Mouse (Mus musculus): ENCODE data around the gene Gtf2i.

DNA sequence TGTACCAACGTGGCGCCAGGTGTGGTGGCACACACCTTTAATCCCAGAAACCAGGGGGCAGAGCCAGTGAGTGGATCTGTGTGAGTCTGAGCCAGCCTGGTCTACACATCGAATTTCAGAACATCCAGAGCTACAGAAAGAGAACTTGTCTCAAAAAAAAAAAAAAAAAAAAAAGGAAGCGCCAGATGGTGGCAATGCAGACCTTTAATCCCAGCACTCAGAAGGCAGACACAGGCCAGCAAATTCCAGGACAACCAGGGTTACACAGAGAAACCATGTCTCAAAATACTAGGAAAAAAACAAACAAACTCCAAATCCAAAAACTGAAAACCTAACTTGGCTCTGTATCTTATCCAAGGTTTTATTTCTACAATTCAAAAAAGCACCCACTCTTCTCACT is 44.0 kb downstream of the Gtf2i start:
- TF ChIP-seq POLR2A (IDR thresholded peaks at IDR 0.05; ENCODE audit: borderline replicate concordance, extremely low read depth, insufficient read depth, insufficient read length, poor library complexity, severe bottlenecking) (no peak), CTCF (IDR thresholded peaks at IDR 0.05; ENCODE audit: borderline replicate concordance, extremely low read depth, insufficient read depth, insufficient read length) (no peak)

All from brain, embryonic 14.5 days (tissue).